Mouse (Mus musculus): ENCODE data around the gene Cdc7.

The Cdc7 gene

GRCm38 (mm10) chr5:107019057-107019456, 54.9 kb downstream of the Cdc7 start:
- in situ Hi-C loops (cut with MboI; ENCODE audit: unreplicated experiment in 2 of 2) = loop anchor here in 1 of 2 experiments (25.0 kb wide), 1 partner anchor 1907 kb away; no protein-coding TSS in a partner anchor

DNA sequence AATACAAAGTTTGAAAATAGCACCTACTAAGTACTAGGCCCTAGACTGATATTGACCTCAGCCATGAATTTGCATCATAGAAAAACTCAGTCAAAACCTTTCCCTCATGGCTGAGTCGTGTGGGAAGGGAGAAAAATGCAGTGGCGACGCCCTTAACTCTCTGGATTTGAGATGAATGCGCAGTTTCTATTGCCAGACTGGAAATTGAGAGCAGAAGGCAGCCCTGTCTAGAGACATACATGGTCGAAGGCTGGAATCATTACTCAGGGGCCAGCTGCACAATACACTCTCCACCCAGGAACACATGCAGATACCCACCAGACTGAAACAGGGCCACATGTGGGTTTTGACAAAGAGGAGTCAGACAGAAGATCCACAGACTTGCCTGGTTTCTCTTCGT, 55.8 kb downstream of the Cdc7 start:
- in situ Hi-C loops (cut with MboI; ENCODE audit: unreplicated experiment in 2 of 2) = loop anchor here in 1 of 2 experiments (25.0 kb wide), 1 partner anchor 1908 kb away; no protein-coding TSS in a partner anchor

GRCm38 (mm10) chr5:107020366-107020765, 56.2 kb downstream of the Cdc7 start:
- in situ Hi-C loops (cut with MboI; ENCODE audit: unreplicated experiment in 2 of 2) = loop anchor here in 1 of 2 experiments (25.0 kb wide), 1 partner anchor 1908 kb away; no protein-coding TSS in a partner anchor

DNA sequence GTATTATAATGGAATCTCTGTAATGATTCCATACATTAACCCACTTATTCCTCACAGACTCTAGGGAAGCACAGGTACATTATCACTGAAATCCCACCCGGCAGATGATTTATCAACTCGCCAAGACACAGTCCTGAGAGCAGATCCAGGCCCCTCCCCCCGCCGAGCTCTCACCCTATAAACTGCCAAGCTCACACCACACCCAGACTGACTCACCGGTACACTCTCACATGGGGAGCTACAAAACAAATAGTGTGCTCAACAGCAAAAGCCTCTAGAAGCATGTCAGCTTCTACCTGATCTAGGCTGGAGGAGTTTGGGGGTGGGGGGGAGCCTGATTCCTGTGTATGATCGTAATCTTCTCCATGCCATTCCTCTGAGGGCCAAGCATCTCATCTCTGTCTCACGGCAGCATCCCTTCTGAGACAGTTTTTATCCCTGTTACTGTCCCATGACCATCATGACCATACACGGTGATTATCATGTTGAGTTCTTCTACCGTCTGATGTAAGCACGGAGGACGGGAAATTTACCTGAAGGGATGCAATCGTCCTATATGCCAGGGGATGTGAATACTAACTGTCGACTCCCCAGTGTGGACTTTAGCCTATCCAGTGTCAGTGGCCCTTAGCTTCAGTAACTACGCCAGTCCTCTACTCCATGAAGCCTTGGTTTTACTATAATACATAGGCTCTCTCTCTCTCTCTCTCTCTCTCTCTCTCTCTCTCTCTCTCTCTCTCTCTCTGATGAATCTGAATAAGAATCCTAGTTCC, 57.4 kb downstream of the Cdc7 start:
- in situ Hi-C loops (cut with MboI; ENCODE audit: unreplicated experiment in 2 of 2) = loop anchor here in 1 of 2 experiments (25.0 kb wide), 1 partner anchor 1909 kb away; no protein-coding TSS in a partner anchor

- in situ Hi-C loops (cut with MboI; ENCODE audit: unreplicated experiment in 2 of 2) = loop anchor here in 1 of 2 experiments (25.0 kb wide), 1 partner anchor 1910 kb away; no protein-coding TSS in a partner anchor
Observed at GRCm38 (mm10) chr5:107022064-107022428, 57.9 kb downstream of the Cdc7 start.

DNA sequence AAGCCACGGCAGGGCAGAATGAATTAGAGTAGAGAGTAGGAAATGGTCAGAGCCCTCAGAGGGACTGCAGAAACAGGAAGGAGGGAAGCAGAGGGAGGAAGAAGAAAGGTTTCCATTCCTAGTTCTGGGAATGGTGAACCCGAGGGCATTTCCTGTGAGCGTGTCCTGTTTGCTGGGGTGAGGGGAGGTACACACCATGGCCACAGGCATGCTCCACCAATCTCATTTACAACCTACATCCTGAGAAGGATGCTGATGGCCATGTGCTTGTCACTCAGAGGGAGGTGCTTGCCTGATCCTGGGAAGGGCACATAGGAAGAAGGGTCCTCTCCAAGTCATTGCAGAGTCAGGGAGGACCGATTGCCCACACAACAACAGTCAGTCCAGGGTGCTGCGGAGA, 59.8 kb downstream of the Cdc7 start:
- in situ Hi-C loops (cut with MboI; ENCODE audit: unreplicated experiment in 2 of 2) = loop anchor here in 1 of 2 experiments (25.0 kb wide), 1 partner anchor 1912 kb away; no protein-coding TSS in a partner anchor

GRCm38 (mm10) chr5:107025371-107025770, 61.2 kb downstream of the Cdc7 start:
- in situ Hi-C loops (cut with MboI; ENCODE audit: unreplicated experiment in 2 of 2) = no loop called here

- in situ Hi-C loops (cut with MboI; ENCODE audit: unreplicated experiment in 2 of 2) = no loop called here
Observed at GRCm38 (mm10) chr5:107025809-107026208, 61.7 kb downstream of the Cdc7 start.

DNA sequence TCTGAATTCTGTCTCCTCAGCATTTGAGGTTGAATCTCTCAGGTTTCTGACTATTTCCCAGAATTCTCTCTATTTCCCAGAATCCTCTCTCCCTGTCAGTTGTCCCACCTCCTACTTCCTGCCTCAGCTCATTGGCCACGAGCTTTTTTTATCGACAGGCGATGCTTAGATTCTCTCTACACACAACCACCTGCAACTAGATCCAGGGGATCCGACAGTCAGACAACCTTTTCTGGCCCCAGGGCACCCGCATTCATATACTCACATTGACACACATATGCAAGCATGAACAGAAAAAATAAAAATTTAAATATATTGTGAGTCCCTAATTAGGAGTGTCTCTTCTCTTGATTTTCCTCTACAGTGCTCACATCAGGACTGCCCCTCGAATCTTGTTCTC, 63.5 kb downstream of the Cdc7 start:
- in situ Hi-C loops (cut with MboI; ENCODE audit: unreplicated experiment in 2 of 2) = no loop called here

DNA sequence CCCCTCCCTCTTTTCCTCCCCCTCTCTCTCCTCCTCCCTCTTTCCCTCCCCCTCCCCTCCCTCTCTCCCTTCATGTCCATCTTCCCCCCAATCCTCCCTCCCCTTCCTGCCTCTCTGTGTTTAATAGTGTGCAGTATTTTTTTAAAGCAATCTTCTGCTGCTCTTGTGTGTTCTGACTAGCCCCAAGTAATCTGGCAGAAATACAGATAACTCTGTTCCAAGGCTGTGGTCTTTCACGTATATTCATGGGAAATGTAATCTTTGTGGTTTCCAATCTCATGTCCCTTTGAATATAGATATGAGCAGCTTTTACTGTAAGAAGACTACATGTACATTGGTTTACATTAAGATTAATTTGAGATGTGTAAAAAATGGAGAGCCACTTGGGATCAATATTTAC, 64.4 kb downstream of the Cdc7 start:
- in situ Hi-C loops (cut with MboI; ENCODE audit: unreplicated experiment in 2 of 2) = no loop called here

DNA sequence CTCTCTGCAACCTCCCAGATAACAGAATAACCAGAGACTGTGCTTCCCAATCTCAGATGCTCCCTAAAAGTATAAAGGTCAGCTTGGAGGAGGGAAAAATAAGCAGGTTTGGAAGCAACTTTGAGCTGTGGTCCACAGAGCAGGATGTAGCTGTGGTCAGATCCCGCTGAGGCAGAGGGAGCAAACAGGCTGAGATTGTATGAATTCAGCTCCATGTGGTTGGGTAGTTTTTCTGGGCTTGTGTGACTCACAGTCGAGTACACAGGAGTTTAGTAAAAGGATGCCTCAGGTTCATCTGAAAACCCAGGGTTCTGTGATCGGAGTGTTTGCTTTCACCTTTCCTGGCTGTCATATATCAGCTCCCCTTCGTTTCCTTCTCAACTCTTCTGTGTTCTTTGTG, 65.7 kb downstream of the Cdc7 start:
- in situ Hi-C loops (cut with MboI; ENCODE audit: unreplicated experiment in 2 of 2) = no loop called here

- in situ Hi-C loops (cut with MboI; ENCODE audit: unreplicated experiment in 2 of 2) = no loop called here
Observed at GRCm38 (mm10) chr5:107030821-107031220, 66.7 kb downstream of the Cdc7 start.

Data from v-Abl transformed pro-B cells (cell line).